Mouse (Mus musculus) E14TG2a.4 (cell line): ENCODE data around the gene Zfp280b.

Source experiments
- CTCF ChIP-seq: conservative IDR thresholded peaks from 2 replicates; pipeline ENCODE4 v1.5.1; 2014; ENCODE audit warnings: low read length
- NANOG ChIP-seq: IDR thresholded peaks from 2 replicates; pipeline ENCODE4 v1.6.1; 2014; ENCODE audit warnings: borderline replicate concordance, low read length, mixed read lengths
- POU5F1 ChIP-seq: IDR thresholded peaks from 2 replicates; pipeline ENCODE4 v1.6.1; 2014; ENCODE audit warnings: low read length, borderline replicate concordance

DNA sequence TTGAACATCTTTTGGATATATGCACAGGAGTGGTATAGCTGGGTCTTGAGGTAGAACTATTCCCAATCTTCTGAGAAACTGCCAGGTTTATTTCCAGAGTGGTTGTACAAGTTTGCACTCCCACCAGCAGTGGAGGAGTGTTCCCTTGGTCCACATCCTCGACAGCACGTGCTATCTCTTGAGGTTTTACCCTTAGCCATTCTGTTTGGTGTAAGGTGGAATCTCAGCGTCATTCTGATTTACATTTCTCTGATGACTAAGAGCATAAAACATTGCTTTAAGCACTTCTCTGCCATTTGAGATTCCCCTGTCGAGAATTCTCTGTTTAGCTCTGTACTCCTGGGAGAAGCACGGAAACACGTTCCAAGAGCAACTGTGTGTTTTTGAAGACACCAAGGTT, 19.5 kb upstream of the Zfp280b start:
- no peak for TF ChIP-seq CTCF
- TF ChIP-seq NANOG: no peak
- no peak for TF ChIP-seq POU5F1
